ENCODE assay signal across 19 mouse cellular contexts in genomic region chr4:148079212-148079611, GRCm38 (mm10). TPM values are rescaled to one million over a fixed set of nuclear protein-coding genes. Genes with fewer than 3 reads are reported as not detected.
DNase-seq lines count a peak whose midpoint lies in the region; ATAC-seq and TF ChIP-seq lines count a peak whose summit lies in the region.
"Had no signal": no experiment of that assay in that cellular context is flagged by ENCODE, and none has a peak within 500 bp of the region (broad histone marks: within the 10 kb centered on the region; RNA-seq: fewer than 3 reads in every experiment).

No protein-coding gene starts in this region.

- no peak overlapping the region for H3K4me3 ChIP-seq in forebrain, embryonic 14.5 days (ENCODE audit: low read depth, low read length)
- no peak overlapping the region for H3K4me3 ChIP-seq in forebrain, embryonic 15.5 days
- H3K4me3 ChIP-seq in layer of hippocampus, adult 2 months, result no peak overlapping the region
- no peak overlapping the region for H3K4me3 ChIP-seq in midbrain, postnatal 0 days (ENCODE audit: low read depth, low read length)
- no peak overlapping the region for H3K4me3 ChIP-seq in midbrain, embryonic 10.5 days
- H3K4me3 ChIP-seq in stomach, postnatal 0 days (ENCODE audit: low read depth, low read length), result no peak overlapping the region
- no peak overlapping the region for H3K4me3 ChIP-seq in gastrocnemius, adult 2 months
- H3K4me3 ChIP-seq: forebrain, embryonic 10.5 days; heart, embryonic 10.5 days; limb, embryonic 12.5 days had no signal

- peak; percentile 63 for TF ChIP-seq CTCF in layer of hippocampus, adult 2 months (conservative IDR thresholded peaks at IDR 0.05)
- peak; percentile 60 for TF ChIP-seq CTCF in midbrain, postnatal 0 days (IDR thresholded peaks at IDR 0.05)
- peak; percentile 59 for TF ChIP-seq CTCF in stomach, postnatal 0 days (IDR thresholded peaks at IDR 0.05; ENCODE audit: low read depth)
- TF ChIP-seq CTCF in gastrocnemius, adult 2 months (IDR thresholded peaks at IDR 0.05), result no peak

- no peak for TF ChIP-seq EP300 in stomach, postnatal 0 days (optimal IDR thresholded peaks at IDR 0.05)

- no peaks in the 10 kb centered on the region for H3K4me1 ChIP-seq in forebrain, embryonic 14.5 days (ENCODE audit: control insufficient read depth, insufficient read depth, low read length)
- H3K4me1 ChIP-seq in forebrain, embryonic 15.5 days, result peaks cover 4% of the 10 kb centered on the region
- no peaks in the 10 kb centered on the region for H3K4me1 ChIP-seq in midbrain, postnatal 0 days (ENCODE audit: insufficient read depth, low read length)
- peaks cover 26% of the 10 kb centered on the region for H3K4me1 ChIP-seq in midbrain, embryonic 10.5 days
- H3K4me1 ChIP-seq in stomach, postnatal 0 days (replicated peaks; ENCODE audit: control insufficient read depth, insufficient read depth), result no peaks in the 10 kb centered on the region

- intact Hi-C loops in gastrocnemius, adult 2 months (cut with DNase I), result no loop called here

- no peaks in the 10 kb centered on the region for H3K36me3 ChIP-seq in forebrain, embryonic 14.5 days (ENCODE audit: control insufficient read depth, insufficient read depth, low read length)
- no peaks in the 10 kb centered on the region for H3K36me3 ChIP-seq in forebrain, embryonic 15.5 days
- no peaks in the 10 kb centered on the region for H3K36me3 ChIP-seq in midbrain, postnatal 0 days (ENCODE audit: insufficient read depth, low read length)
- H3K36me3 ChIP-seq in midbrain, embryonic 10.5 days, result peaks cover 30% of the 10 kb centered on the region
- peaks cover 6% of the 10 kb centered on the region for H3K36me3 ChIP-seq in stomach, postnatal 0 days (ENCODE audit: control insufficient read depth, insufficient read depth, low read length)

- 0 out of 2 replicates have a peak, but pooled peaks have one; percentile 9 for ATAC-seq in forebrain, embryonic 14.5 days
- no peak for ATAC-seq in forebrain, embryonic 15.5 days (replicated peaks)
- ATAC-seq in midbrain, postnatal 0 days (ENCODE audit: low FRiP score), result no peak
- ATAC-seq in stomach, postnatal 0 days (ENCODE audit: low FRiP score, low TSS enrichment), result no peak
- ATAC-seq: hindbrain, embryonic 16.5 days; midbrain, embryonic 16.5 days; Patski had no signal

- H3K9ac ChIP-seq in forebrain, embryonic 14.5 days (ENCODE audit: low read length), result no peak overlapping the region
- no peak overlapping the region for H3K9ac ChIP-seq in forebrain, embryonic 15.5 days (replicated peaks)
- H3K9ac ChIP-seq in midbrain, postnatal 0 days (replicated peaks; ENCODE audit: low read length, poor library complexity, severe bottlenecking), result no peak overlapping the region
- H3K9ac ChIP-seq in stomach, postnatal 0 days (ENCODE audit: low read length), result no peak overlapping the region
- H3K9ac ChIP-seq: limb, embryonic 12.5 days had no signal

- no peak for DNase-seq in forebrain, embryonic 14.5 days (ENCODE audit: low spot score)
- DNase-seq in layer of hippocampus, adult 2 months (ENCODE audit: low spot score in 2 of 2), result no peak
- no peak for DNase-seq in layer of hippocampus, adult 9-11 months
- no peak for DNase-seq in midbrain, postnatal 0 days (ENCODE audit: low spot score)
- DNase-seq in midbrain, embryonic 10.5 days (ENCODE audit: low spot score), result no peak
- no peak for DNase-seq in stomach, postnatal 0 days (ENCODE audit: low spot score)
- no peak for DNase-seq in gastrocnemius, adult 2 months
- DNase-seq: cerebellum, adult 11 months; gastrocnemius, postnatal 36 days; heart, postnatal 36 days had no signal

- H3K27ac ChIP-seq in forebrain, embryonic 14.5 days (ENCODE audit: low read depth, low read length), result no peak overlapping the region
- no peak overlapping the region for H3K27ac ChIP-seq in forebrain, embryonic 15.5 days (replicated peaks)
- no peak overlapping the region for H3K27ac ChIP-seq in layer of hippocampus, adult 2 months
- H3K27ac ChIP-seq in midbrain, postnatal 0 days (ENCODE audit: low read depth, low read length), result no peak overlapping the region
- no peak overlapping the region for H3K27ac ChIP-seq in midbrain, embryonic 10.5 days (replicated peaks)
- no peak overlapping the region for H3K27ac ChIP-seq in stomach, postnatal 0 days (replicated peaks)
- H3K27ac ChIP-seq in gastrocnemius, adult 2 months, result no peak overlapping the region
- H3K27ac ChIP-seq: forebrain, embryonic 10.5 days; heart, embryonic 10.5 days; limb, embryonic 12.5 days had no signal

- no peaks in the 10 kb centered on the region for H3K9me3 ChIP-seq in forebrain, embryonic 14.5 days (replicated peaks; ENCODE audit: control insufficient read depth, low read length)
- no peaks in the 10 kb centered on the region for H3K9me3 ChIP-seq in forebrain, embryonic 15.5 days
- H3K9me3 ChIP-seq in midbrain, postnatal 0 days (ENCODE audit: low read length), result no peaks in the 10 kb centered on the region
- no peaks in the 10 kb centered on the region for H3K9me3 ChIP-seq in midbrain, embryonic 10.5 days (replicated peaks)
- H3K9me3 ChIP-seq in stomach, postnatal 0 days (ENCODE audit: control insufficient read depth, low read length), result no peaks in the 10 kb centered on the region
- H3K9me3 ChIP-seq: forebrain, embryonic 10.5 days; heart, embryonic 10.5 days; limb, embryonic 12.5 days had no signal

- no peak overlapping the region for H3K4me2 ChIP-seq in forebrain, embryonic 14.5 days (ENCODE audit: low read length)
- no peak overlapping the region for H3K4me2 ChIP-seq in forebrain, embryonic 15.5 days (replicated peaks)
- H3K4me2 ChIP-seq in midbrain, postnatal 0 days (ENCODE audit: low read depth, low read length, poor library complexity, severe bottlenecking), result no peak overlapping the region
- no peak overlapping the region for H3K4me2 ChIP-seq in stomach, postnatal 0 days (replicated peaks; ENCODE audit: low read depth)
- H3K4me2 ChIP-seq: limb, embryonic 12.5 days had no signal

- no peaks in the 10 kb centered on the region for H3K27me3 ChIP-seq in forebrain, embryonic 14.5 days (replicated peaks; ENCODE audit: control insufficient read depth, insufficient read depth, low read length)
- no peaks in the 10 kb centered on the region for H3K27me3 ChIP-seq in forebrain, embryonic 15.5 days
- no peaks in the 10 kb centered on the region for H3K27me3 ChIP-seq in midbrain, postnatal 0 days (ENCODE audit: insufficient read depth, low read length)
- H3K27me3 ChIP-seq in midbrain, embryonic 10.5 days (ENCODE audit: low read depth, poor library complexity, severe bottlenecking), result no peaks in the 10 kb centered on the region; the same call in 1 of the 2 replicates
- no peaks in the 10 kb centered on the region for H3K27me3 ChIP-seq in stomach, postnatal 0 days (ENCODE audit: control insufficient read depth, insufficient read depth, low read length)
- H3K27me3 ChIP-seq: limb, embryonic 12.5 days; Patski had no signal

- 62% methylated on average over 6 of the region's 6 CpGs for WGBS in forebrain, embryonic 14.5 days
- WGBS in forebrain, embryonic 15.5 days, result 71% methylated on average over 6 of the region's 6 CpGs
- WGBS in midbrain, postnatal 0 days, result 68% methylated on average over 6 of the region's 6 CpGs
- WGBS in midbrain, embryonic 10.5 days, result 69% methylated on average over 6 of the region's 6 CpGs
- WGBS in stomach, postnatal 0 days, result 43% methylated on average over 6 of the region's 6 CpGs

RNA-seq across cellular contexts. Expression of gene Agtrap, which starts 8.6 kb away (rescaled TPM):
- polyA plus RNA-seq in forebrain, embryonic 14.5 days (2014; fragmentation: Nextera tagmentation; extraction: Ambion mirVana), result 5.3 and 5.7 TPM in 2 replicates
- polyA plus RNA-seq in forebrain, embryonic 15.5 days (2015; fragmentation: Nextera tagmentation; extraction: Ambion mirVana), result 4.6 and 5.6 TPM in 2 replicates
- 1 to 10 TPM; 7.2 to 9.8 TPM for total RNA-seq in layer of hippocampus, adult 2 months (2021)
- 6.6 and 7.5 TPM in 2 replicates for total RNA-seq in midbrain, postnatal 0 days (2014; rRNA removed)
- polyA plus RNA-seq in midbrain, postnatal 0 days (2015; fragmentation: Nextera tagmentation; extraction: Ambion mirVana), result 7.4 and 8.6 TPM in 2 replicates
- polyA plus RNA-seq in midbrain, embryonic 10.5 days (2016; fragmentation: Nextera tagmentation; extraction: Ambion mirVana), result 16.4 and 17.4 TPM in 2 replicates
- 23.2 and 26.9 TPM in 2 replicates for polyA plus RNA-seq in stomach, postnatal 0 days (2015; fragmentation: Nextera tagmentation; extraction: Ambion mirVana)
- total RNA-seq in gastrocnemius, adult 2 months (2021), result 10 to 100 TPM in 1 of 2 experiments, 1 to 10 TPM in 1; 9.8 to 12.6 TPM

RNA-seq across cellular contexts. Expression of gene Mthfr, which starts 40.3 kb away (rescaled TPM):
- 12.4 TPM in 2 replicates for polyA plus RNA-seq in forebrain, embryonic 14.5 days (2014; fragmentation: Nextera tagmentation; extraction: Ambion mirVana)
- polyA plus RNA-seq in forebrain, embryonic 15.5 days (2015; fragmentation: Nextera tagmentation; extraction: Ambion mirVana), result 16.6 and 17.1 TPM in 2 replicates
- 10 to 100 TPM; 33.5 to 37.2 TPM for total RNA-seq in layer of hippocampus, adult 2 months (2021)
- total RNA-seq in midbrain, postnatal 0 days (2014; rRNA removed), result 34.4 and 51.1 TPM in 2 replicates
- polyA plus RNA-seq in midbrain, postnatal 0 days (2015; fragmentation: Nextera tagmentation; extraction: Ambion mirVana), result 10.1 and 12.4 TPM in 2 replicates
- 25.4 and 33.3 TPM in 2 replicates for polyA plus RNA-seq in midbrain, embryonic 10.5 days (2016; fragmentation: Nextera tagmentation; extraction: Ambion mirVana)
- 8.2 and 8.7 TPM in 2 replicates for polyA plus RNA-seq in stomach, postnatal 0 days (2015; fragmentation: Nextera tagmentation; extraction: Ambion mirVana)
- total RNA-seq in gastrocnemius, adult 2 months (2021), result 10 to 100 TPM in 1 of 2 experiments, 1 to 10 TPM in 1; 6.9 to 14.2 TPM

RNA-seq across cellular contexts. Expression of gene Clcn6, which starts 40.6 kb away (rescaled TPM):
- polyA plus RNA-seq in forebrain, embryonic 14.5 days (2014; fragmentation: Nextera tagmentation; extraction: Ambion mirVana), result 19.1 and 24.8 TPM in 2 replicates
- polyA plus RNA-seq in forebrain, embryonic 15.5 days (2015; fragmentation: Nextera tagmentation; extraction: Ambion mirVana), result 30.8 and 33.4 TPM in 2 replicates
- 10 to 100 TPM; 77.0 to 77.6 TPM for total RNA-seq in layer of hippocampus, adult 2 months (2021)
- total RNA-seq in midbrain, postnatal 0 days (2014; rRNA removed), result 58.2 and 64.9 TPM in 2 replicates
- 26.1 and 26.5 TPM in 2 replicates for polyA plus RNA-seq in midbrain, postnatal 0 days (2015; fragmentation: Nextera tagmentation; extraction: Ambion mirVana)
- 15.6 and 20.4 TPM in 2 replicates for polyA plus RNA-seq in midbrain, embryonic 10.5 days (2016; fragmentation: Nextera tagmentation; extraction: Ambion mirVana)
- polyA plus RNA-seq in stomach, postnatal 0 days (2015; fragmentation: Nextera tagmentation; extraction: Ambion mirVana), result 1.8 and 2.1 TPM in 2 replicates
- total RNA-seq in gastrocnemius, adult 2 months (2021), result 1 to 10 TPM; 4.7 to 5.0 TPM

RNA-seq across cellular contexts. Expression of gene Mad2l2, which starts 51.0 kb away (rescaled TPM):
- polyA plus RNA-seq in forebrain, embryonic 14.5 days (2014; fragmentation: Nextera tagmentation; extraction: Ambion mirVana), result 129 and 141 TPM in 2 replicates
- 123 and 127 TPM in 2 replicates for polyA plus RNA-seq in forebrain, embryonic 15.5 days (2015; fragmentation: Nextera tagmentation; extraction: Ambion mirVana)
- 10 to 100 TPM; 13.8 to 14.5 TPM for total RNA-seq in layer of hippocampus, adult 2 months (2021)
- total RNA-seq in midbrain, postnatal 0 days (2014; rRNA removed), result 42.0 and 51.7 TPM in 2 replicates
- polyA plus RNA-seq in midbrain, postnatal 0 days (2015; fragmentation: Nextera tagmentation; extraction: Ambion mirVana), result 84.0 and 89.1 TPM in 2 replicates
- polyA plus RNA-seq in midbrain, embryonic 10.5 days (2016; fragmentation: Nextera tagmentation; extraction: Ambion mirVana), result 72.6 and 85.2 TPM in 2 replicates
- 24.6 and 25.0 TPM in 2 replicates for polyA plus RNA-seq in stomach, postnatal 0 days (2015; fragmentation: Nextera tagmentation; extraction: Ambion mirVana)
- 10 to 100 TPM; 10.3 to 18.0 TPM for total RNA-seq in gastrocnemius, adult 2 months (2021)

RNA-seq across cellular contexts. Expression of gene Draxin, which starts 51.3 kb away (rescaled TPM):
- 18.8 and 20.7 TPM in 2 replicates for polyA plus RNA-seq in forebrain, embryonic 14.5 days (2014; fragmentation: Nextera tagmentation; extraction: Ambion mirVana)
- polyA plus RNA-seq in forebrain, embryonic 15.5 days (2015; fragmentation: Nextera tagmentation; extraction: Ambion mirVana), result 21.2 TPM in 2 replicates
- total RNA-seq in layer of hippocampus, adult 2 months (2021), result 1 to 10 TPM in 1 of 2 experiments, under 1 TPM in 1; 0.83 to 1.0 TPM
- total RNA-seq in midbrain, postnatal 0 days (2014; rRNA removed), result 23.9 and 29.5 TPM in 2 replicates
- 4.3 and 5.0 TPM in 2 replicates for polyA plus RNA-seq in midbrain, postnatal 0 days (2015; fragmentation: Nextera tagmentation; extraction: Ambion mirVana)
- polyA plus RNA-seq in midbrain, embryonic 10.5 days (2016; fragmentation: Nextera tagmentation; extraction: Ambion mirVana), result 5.3 and 7.5 TPM in 2 replicates
- 0.01 TPM in 1 of 2 replicates, not detected in the other for polyA plus RNA-seq in stomach, postnatal 0 days (2015; fragmentation: Nextera tagmentation; extraction: Ambion mirVana)
- total RNA-seq in gastrocnemius, adult 2 months (2021), result under 1 TPM in 1 of 2 experiments, not detected in 1; 0.03 TPM
- total RNA-seq: megakaryocyte progenitor cell, adult 5-6 weeks had no signal
- polyA plus RNA-seq: thymus, postnatal 0 days had no signal
